Mouse (Mus musculus): Measurements from ENCODE around the gene Kdf1.

Gene Kdf1

DNA sequence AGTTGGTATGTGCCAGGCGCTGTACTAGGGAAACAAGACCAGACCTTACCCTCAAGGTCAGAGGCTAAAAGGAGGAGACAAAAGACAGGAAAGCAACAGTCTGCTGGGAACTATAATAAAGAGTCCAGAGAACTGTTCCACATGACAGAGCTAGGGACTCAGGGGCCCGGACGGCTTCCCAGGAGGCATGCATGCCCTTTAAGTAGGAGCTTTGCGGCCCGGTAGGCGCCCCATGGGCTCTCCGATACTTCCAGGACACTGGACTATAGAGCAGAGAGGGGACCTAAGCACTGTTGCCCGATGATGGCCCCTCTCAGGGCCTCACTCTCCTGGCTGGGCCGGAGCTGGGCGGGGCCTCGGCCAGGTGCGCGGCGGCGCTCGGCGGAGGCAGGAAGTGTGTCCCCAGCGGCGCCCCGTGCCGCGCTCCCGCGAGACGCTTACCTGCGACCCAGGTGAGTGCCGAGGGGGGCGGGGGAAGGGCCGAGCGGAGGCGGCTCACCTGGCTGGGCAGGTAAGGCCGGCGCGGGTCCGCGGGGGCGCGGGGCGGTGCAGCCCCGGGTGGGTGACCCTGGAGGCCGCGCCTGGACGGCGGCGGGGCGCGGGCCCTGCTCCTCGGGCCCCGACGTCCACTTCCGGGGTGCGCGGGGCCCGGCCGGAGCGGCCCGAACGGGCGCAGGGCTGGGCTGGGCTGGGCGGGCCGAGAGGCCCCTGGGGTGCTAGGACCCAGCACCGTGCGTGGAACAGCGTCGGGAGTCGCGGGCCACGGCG lies at the start of gene Kdf1:
Gene Kdf1, plus strand, starts transcription at position 363 of the 768 bp plus-strand sequence.
- peak; percentile 39 for DNase-seq (ENCODE audit: low read depth, low spot score)

DNA sequence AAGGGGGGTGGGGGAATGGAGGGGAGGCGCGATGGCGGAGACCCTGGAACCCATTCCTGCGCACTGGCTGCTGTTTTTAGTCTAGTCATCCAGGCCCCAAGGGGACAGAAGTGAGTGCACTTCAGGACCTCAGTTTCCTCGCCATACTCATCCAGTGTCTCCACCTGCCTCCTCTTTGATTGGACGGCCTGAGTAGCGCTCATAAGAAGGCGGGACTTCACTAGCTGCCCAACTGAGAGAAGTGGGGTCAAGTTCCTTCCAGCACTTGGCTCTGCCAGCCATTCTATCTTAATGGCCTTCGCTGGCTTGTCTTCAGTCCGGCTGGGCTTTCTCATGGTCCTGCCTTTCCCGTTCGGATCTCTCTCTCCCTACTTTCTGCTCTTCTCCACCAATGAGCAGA lies 49.6 kb upstream of the Kdf1 start:
- peak; percentile 79 for DNase-seq (ENCODE audit: low read depth, low spot score)

DNA sequence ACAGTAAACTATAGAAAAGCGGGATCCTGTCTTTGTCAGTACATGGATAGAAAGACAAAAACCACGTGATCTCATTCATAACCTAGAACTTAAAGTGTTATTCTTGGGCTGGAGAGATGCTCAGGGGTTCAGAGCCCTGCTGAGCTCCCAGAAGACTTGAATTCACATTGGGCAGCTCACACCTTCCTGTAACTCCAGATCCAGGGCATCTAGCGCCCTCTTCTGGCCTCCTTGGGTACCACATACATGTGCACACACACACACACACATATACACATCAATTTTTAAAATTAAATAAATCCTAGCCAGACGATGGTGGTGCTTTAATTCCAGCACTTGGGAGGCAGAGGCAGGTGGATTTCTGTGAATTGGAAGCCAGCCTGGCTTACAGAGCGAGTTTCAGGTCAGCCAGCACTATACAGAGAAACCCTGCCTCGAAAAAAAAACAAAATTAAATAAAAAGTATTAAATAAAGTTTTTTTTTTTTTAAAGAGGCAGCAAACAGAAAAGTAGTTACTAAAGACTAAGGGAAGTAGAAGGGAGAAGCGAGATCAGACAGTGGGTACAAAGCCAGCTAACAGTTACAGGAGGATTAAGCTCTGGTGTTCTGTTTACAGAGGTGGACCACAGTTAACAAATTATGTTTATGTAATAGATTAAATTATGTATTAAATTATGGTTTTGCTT lies 47.5 kb upstream of the Kdf1 start:
- no peak for DNase-seq (ENCODE audit: low read depth, low spot score)

DNA sequence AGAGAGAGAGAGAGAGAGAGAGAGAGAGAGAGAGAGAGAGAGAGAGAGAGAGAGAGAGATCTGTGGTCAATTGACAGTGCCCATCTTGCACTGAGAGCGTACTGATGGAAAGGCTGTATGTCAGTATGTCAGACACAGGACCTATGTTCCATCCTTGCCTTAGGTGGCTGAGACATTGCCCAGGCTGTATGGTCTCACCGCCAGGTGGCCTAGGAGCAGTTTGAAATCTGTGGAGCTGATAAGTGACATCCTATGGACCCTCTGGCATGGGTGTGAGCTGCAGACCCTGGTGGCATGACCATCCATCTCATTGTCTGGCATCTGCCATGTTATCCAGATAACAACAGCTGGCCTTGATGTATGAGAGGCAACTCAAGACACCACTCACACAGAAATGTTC lies 44.9 kb upstream of the Kdf1 start:
- peak; percentile 63 for DNase-seq (ENCODE audit: low read depth, low spot score)

DNA sequence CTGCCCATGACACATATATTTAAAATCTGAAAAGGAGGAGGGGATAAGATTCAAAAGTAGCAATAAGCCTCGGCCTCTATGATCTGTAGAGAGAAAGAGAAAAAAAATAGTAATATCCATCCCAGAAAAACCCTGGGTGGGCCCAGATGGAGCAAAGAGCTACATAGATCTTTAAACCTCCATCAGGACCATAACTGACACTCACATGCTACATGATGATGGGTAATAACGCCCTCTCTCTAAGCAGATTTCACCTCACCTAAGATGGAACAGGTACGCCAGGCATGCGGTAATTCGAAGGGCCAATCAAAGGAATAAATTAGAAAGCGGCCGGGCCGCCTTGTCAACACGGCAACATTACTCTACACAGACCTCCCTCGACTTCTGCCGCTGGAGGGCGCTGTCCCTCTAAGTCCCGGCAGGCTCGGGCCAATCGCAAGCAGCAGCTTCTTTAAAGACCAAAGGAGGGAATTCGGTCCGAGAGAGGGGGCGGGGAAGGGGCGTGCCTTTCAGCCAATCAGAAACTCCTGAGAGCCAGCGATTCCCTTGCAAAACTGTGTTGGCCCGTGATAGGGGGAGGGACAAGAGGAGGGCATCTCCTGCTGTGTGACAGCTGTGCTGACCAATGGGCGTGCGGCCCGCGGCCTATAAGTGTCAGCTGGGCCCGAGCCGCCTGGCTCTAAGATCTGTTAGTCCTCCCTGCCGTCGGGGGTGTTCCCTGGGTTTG lies 39.1 kb upstream of the Kdf1 start, which contains the start of gene Tent5b:
Gene Tent5b, plus strand, starts transcription at position 675 of the 727 bp plus-strand sequence.
- DNase-seq (ENCODE audit: low read depth, low spot score) = peak; percentile 100

DNA sequence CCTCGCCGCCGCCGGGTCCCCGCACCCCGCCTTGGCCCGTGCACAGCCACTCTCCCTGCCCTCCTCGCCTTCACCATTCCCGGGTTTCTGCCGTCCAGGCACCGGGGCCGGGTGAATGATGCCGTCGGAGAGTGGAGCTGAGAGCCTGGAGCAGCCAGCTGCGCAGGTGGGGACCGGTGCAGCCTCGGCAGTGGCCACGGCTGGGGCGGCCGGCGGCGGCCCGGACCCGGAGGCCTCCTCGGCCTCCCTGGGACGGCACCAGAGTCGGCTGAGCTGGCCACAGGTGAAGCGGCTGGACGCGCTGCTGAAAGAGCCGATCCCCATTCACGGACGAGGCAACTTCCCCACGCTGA lies 38.6 kb upstream of the Kdf1 start:
- no peak for DNase-seq (ENCODE audit: low read depth, low spot score)

DNA sequence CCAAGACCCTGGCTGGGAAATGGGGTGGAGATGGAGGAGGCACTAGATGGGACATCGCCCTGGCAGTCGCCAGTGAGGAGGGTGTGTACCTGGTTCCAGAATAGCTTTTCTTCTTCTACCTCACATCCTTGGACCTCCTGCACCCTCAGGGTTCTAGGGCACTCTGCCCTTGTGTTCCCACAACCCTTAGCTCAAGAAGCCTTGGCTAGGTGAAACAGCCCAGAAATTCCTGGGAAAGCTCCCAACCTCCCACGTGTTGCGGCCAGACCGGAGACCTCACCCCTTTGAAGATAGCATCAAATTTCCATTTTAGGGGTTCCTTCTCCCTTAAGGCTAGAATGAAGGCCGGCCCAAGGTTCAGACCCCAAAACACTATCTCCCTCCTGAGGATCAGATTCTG lies 38.0 kb upstream of the Kdf1 start:
- no peak for DNase-seq (ENCODE audit: low read depth, low spot score)

DNA sequence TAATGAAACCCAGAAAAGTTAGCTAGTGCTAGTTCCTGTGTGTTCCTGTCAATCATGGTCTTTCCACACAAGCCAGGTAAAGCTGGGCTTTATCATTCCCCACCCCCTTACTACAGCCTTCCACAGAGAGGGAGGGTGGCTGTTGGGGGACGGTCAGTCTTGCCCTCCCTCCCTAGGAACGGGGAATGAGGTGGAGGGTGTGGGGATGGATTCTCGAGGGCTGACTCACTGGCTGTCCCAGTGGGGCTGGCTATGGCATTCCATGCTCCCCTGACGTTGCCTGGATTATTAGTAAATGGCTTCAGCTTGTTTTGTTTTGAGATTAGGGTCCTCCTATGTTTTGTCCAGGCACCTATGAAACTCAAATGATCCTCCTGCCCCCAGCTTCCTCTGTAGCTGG lies 37.3 kb upstream of the Kdf1 start:
- no peak for DNase-seq (ENCODE audit: low read depth, low spot score)

DNA sequence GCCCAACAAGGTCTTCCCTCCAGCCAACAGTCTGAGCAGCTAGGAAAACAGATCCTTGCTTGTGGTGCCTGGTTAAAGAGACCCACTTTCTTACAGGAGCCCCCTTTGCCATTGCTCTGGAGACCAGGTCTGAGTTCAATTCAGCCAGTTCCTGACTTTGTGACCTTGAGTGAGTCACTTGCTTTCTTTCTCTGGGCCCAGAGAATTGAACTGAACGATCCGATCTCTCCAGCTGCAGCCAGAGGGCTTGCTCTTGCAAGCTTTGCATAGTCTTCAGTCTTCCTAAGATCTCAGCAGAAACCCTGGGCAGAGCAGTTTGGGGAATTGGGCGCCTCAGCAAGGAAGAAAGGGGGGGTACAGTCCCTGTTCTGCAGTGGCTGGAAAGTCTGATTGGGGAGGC lies 36.3 kb upstream of the Kdf1 start:
- no peak for DNase-seq (ENCODE audit: low read depth, low spot score)

DNA sequence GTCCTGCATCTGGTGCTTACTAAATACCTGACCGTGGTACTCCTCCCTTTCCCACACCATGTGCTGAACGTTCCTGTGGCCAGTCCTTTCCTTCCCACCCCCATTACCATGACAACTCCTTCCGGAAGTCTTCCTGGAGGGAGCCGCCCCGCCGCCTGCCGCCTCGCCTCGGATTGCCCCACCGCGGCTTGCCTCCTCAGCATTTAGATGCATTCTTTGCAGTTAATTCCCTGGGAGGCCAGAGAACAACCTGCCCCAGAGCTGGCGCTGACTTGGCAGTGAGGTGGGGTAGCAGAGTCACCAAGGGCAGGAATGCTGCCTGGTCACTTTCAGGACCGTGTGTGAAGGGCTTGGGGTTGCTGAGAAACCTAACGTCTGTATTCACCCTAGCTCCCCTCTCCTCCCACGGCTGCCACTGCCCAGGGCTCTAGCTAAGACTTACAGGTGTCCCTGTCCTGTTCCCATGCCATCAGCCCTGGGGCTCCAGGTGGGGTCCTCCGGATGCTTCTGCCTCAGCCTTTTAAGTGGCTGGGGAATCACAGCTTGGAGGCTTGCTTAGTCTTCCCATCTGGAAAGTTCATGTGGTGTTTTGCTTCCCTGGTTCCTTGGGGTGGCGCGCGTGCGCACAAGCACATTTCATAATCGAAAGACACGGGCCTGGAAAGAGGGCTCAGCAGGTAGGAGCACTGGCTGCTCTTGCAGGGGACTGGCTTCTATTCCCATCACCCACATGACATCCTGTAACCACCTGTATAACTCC lies 34.3 kb upstream of the Kdf1 start:
- peak; percentile 75 for DNase-seq (ENCODE audit: low read depth, low spot score)

DNA sequence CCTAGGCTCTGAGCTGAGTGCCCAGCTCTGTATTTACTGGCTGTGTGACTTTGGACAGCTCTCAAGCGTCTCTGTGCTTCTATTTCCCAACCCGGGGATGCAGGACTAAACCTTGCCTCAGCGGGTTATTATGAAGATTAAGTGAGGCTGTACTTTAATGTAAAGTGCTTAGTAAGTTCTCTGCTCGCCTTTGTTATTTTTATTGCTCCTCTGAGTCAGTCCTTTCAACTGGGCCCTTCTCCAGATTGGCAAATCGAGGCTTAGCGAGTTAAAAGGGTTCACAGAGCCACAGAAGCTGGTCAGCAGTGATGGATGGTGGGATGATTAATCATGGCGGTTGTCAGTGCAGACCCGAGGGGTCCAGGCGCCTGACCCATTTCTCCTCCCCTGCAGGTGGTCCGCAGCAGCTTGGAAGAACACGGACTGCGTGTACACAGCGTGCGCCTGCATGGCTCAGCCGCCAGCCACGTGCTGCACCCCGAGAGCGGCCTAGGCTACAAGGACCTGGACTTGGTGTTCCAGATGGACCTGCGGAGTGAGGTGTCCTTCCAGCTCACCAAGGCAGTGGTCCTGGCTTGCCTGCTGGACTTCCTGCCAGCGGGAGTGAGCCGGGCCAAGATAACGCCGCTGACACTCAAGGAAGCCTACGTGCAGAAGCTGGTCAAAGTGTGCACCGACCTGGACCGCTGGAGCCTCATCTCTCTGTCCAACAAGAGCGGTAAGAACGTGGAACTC lies 32.9 kb upstream of the Kdf1 start:
- no peak for DNase-seq (ENCODE audit: low read depth, low spot score)

DNA sequence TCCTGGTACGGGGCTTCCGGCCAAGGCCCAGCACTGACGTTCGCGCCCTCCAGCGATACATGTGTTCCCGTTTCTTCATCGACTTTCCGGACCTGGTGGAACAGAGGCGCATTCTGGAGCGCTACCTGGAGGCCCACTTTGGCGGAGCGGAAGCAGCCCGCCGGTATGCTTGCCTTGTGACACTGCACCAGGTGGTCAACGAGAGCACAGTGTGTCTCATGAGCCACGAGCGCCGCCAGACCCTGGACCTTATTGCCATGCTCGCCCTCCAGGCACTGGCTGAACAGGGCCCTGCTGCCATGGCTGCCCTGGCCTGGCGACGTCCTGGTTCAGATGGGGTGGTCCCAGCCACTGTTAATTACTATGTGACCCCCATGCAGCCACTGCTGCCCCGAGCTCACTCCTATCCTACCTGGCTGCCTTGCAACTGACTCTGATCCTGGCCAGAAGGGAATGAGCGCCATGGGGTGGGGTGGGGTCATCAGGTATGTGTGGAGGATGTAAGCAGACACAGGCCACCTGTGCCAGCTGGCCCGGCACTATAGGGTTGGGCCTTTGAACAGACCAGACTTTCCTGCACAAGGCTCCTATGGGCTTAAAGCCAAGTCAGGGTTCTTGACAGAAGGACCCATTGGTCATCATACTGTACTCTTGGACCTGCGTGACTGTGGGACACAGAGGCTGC lies 31.9 kb upstream of the Kdf1 start:
- no peak for DNase-seq (ENCODE audit: low read depth, low spot score)

DNA sequence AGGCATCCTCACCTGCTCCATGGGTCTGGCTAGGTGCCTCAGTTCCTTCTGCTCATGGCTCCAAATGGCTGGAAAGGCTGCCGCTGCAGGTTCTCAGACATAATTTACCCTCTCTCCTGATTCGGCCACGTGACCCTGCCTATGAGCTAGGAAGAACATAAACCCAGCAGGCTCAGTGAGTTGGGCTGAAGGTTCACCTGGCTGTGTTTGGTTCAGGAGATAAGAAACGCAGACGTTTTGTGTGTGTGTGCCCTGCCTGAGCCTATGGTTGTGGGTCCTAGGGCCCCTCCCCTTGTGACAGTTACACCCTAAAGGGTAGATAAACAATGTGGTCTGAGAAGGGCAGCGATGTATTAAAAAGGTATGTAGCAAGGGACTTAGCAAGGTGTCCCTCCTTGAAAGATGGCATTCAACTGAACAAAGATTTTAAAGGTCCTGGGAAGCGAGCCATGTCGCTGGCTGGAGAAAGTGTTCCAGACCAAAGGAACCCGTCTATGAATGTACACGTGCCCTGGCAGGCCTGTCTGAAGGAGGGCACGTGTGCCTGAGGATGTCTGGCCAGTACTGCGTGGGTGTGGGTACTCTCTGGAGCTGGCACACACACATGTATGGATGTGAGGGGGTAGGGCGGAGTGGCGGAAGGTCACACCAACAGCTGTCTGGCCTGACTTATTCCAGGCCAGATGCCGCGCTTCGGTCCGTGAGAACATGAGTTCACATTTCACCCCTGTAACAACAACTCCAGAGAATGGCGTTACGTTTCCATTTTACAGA lies 30.0 kb upstream of the Kdf1 start:
- DNase-seq (ENCODE audit: low read depth, low spot score) = no peak

DNA sequence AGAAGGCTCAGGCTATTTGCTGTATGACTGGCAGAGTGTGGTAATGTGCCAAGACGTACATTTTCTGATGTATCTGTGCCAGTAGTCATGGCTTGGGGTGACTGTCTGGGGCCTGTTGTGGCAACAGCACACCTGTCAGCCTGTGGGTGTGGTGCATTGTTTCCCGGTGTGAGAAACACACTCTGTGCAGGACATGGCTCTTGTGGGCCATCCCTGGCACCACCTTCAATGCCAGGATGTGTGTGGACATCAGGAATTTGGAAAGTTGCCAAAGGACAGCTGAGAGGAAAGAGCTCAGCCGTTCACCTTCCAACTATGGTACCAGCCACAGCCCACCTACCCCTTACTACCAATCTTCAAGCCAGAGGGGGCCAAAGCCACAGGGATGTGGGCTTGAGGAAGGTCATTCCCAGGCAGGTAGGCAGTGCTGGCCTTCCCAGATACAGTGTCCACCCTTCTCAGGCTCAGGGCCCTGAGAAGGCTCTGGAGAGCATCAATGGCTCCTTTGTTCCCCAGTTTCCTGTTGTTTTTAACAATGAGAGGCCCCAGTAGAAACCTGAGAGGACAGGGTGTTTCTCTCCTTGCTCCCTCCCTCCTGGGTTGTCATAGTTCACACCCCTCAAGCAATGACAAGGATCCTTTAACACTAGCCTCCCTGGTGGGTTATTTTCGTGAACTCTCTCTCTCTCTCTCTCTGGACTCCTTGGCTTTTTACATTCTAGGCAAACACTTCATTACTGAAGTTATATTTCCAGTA lies 29.1 kb upstream of the Kdf1 start:
- no peak for DNase-seq (ENCODE audit: low read depth, low spot score)

DNA sequence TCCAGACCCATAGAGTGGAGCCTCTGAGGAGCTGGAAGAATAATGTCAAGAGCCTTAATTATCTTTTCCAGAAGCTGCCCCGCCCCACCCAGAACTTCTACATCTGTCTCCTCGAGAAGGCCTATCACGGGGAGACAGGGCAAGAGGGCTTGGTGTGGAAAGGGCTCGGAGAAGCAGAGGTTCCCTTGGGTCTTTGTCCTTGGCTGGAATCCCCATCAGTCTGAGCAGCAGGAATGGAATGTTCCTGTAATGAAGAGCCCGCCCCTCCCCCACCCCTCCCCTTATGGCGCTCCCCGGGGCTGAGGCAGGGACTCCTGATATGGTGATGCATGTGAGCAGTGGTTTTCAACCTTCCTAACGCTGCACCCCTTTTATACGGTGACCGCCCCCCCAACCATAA lies 27.0 kb upstream of the Kdf1 start:
- DNase-seq (ENCODE audit: low read depth, low spot score) = no peak

DNA sequence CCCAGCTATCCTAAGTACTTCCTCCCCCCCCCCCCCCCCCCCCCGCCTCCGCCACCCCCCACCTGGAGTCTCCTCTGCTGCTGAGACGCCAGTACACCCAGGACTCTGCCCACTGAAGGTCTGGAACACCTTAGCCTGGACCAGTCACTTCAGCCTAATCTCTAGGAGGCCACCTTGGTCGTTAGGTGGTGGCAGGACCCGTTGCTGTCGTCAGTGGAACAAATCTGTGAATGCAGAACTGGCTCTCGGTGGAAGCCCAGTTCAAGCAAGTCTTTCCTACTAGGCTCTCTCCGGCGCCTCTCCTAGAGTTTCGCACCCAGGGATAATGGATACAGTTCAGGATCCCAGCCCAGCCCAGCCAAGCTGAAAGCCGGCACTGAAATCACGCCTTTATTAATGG lies 24.9 kb upstream of the Kdf1 start:
- peak; percentile 33 for DNase-seq (ENCODE audit: low read depth, low spot score)

DNA sequence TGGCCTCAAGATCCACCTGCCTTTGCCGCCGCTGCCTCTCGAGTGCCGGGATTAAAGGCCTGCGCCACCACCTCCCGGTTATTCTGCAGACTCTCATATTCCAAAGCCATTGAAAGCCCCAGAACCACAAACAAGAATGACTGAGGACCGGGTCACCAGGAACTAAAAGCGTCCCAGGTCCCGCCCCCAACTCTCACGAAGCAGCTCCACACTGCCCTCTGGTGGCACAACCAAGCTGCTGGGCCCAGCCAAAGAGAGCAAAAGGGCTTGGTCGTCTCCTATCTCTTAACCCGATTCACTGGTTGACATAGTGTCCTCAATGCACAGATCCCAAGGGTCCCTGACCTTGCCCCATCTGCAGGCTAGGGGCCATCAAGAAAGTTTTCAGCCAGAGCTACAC lies 24.3 kb upstream of the Kdf1 start:
- peak; percentile 87 for DNase-seq (ENCODE audit: low read depth, low spot score)

DNA sequence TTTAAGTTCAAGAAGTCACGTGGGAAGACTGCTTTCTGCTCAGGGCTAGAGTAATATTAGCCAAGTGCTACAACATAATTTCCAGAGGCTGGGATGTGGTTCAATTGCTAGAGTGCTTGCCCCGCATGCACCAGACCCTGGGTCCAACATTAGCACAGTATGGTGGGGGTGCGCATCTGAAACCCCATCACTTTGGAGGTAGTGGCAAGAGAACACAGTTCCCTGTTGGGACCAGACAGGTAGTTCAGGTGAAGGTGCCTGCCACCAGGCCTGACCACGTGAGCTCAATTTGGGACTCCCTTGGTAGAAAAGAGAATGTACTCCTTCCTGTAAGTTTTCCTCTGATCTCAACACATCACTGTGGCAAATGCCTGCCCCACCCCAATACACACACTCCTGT lies 23.9 kb upstream of the Kdf1 start:
- DNase-seq (ENCODE audit: low read depth, low spot score) = no peak

DNA sequence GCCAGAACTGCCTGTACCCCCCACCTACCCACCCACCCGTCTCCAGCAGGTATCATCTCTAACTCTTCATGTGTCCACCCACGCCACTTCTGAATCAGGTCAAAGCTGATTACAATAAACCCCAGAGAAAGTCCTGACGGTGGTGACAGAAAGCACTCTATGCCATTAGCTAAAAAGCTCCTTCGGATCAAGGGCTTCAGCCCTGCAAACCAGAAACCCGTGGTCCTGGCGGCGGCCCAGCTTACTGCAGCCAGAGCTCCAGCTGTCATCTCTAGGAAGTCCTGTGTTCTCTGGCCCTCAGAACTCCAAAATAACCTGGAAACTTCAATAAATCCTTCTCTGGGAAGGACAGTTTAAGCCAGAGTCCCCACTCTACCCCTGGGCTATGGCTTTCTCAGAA lies 23.1 kb upstream of the Kdf1 start:
- no peak for DNase-seq (ENCODE audit: low read depth, low spot score)
